Mouse (Mus musculus): ENCODE data around the gene Serinc4. TPM values are rescaled to one million over a fixed set of nuclear protein-coding genes. Genes with fewer than 3 reads are reported as not detected.
A peak's percentile ranks its signal among the peaks of the same experiment; 100 is the strongest.
"Not testable (repeated sequence)": the region's sequence is repeated elsewhere in the genome, so short reads cannot be mapped to it uniquely, and the experiment has no call there.

Gene Serinc4
- polyA plus RNA-seq, 2 experiments = 0.70 to 1.1 TPM

- ATAC-seq (ENCODE audit: low FRiP score, low read depth) (no peak), DNase-seq (ENCODE audit: low spot score) (no peak)
- H3K36me3 ChIP-seq (ENCODE audit: control insufficient read depth, insufficient read depth, low read length) = no peaks in the 10 kb centered on the region
- no peak for TF ChIP-seq POLR2A (IDR thresholded peaks at IDR 0.05; ENCODE audit: borderline replicate concordance, extremely low read depth, insufficient read depth, insufficient read length)
- WGBS = 61% methylated on average over 3 of the region's 3 CpGs
- H3K4me1 ChIP-seq (ENCODE audit: control insufficient read depth, insufficient read depth, low read length) = 0 out of 2 replicates have a peak, but pooled peaks cover 4% of the 10 kb centered on the region
- no peak overlapping the region for H3K4me3 ChIP-seq (replicated peaks; ENCODE audit: low read length)
- no peak overlapping the region for H3K27ac ChIP-seq (replicated peaks; ENCODE audit: low read depth, low read length)
- no peaks in the 10 kb centered on the region for H3K9me3 ChIP-seq (ENCODE audit: control insufficient read depth, low read length)
- no peak overlapping the region for H3K9ac ChIP-seq (ENCODE audit: low read depth, low read length, severe bottlenecking)
- H3K4me2 ChIP-seq (replicated peaks; ENCODE audit: low read depth, low read length, severe bottlenecking) = no peak overlapping the region
- no peaks in the 10 kb centered on the region for H3K27me3 ChIP-seq (ENCODE audit: control insufficient read depth, insufficient read depth, low read length)
Measured at GRCm38 (mm10) chr2:121480498-121480897, 23.9 kb upstream of the Serinc4 start.

- Histone ChIP-seq H3K27ac (replicated peaks; ENCODE audit: low read depth, low read length) (no peak overlapping the region), H3K4me1 (ENCODE audit: control insufficient read depth, insufficient read depth, low read length) (no peaks in the 10 kb centered on the region), H3K9me3 (ENCODE audit: control insufficient read depth, low read length) (no peaks in the 10 kb centered on the region), H3K9ac (ENCODE audit: low read depth, low read length, severe bottlenecking) (no peak overlapping the region), H3K27me3 (ENCODE audit: control insufficient read depth, insufficient read depth, low read length) (no peaks in the 10 kb centered on the region), H3K36me3 (ENCODE audit: control insufficient read depth, insufficient read depth, low read length) (no peaks in the 10 kb centered on the region), H3K4me3 (replicated peaks; ENCODE audit: low read length) (no peak overlapping the region), H3K4me2 (replicated peaks; ENCODE audit: low read depth, low read length, severe bottlenecking) (no peak overlapping the region)
- WGBS = 89% methylated on average over 3 of the region's 3 CpGs
- ATAC-seq (ENCODE audit: low FRiP score, low read depth) = no peak
- TF ChIP-seq POLR2A (IDR thresholded peaks at IDR 0.05; ENCODE audit: borderline replicate concordance, extremely low read depth, insufficient read depth, insufficient read length) = no peak
- no peak for DNase-seq (ENCODE audit: low spot score)
Measured at GRCm38 (mm10) chr2:121477491-121478266, 21.1 kb upstream of the Serinc4 start.

GRCm38 (mm10) chr2:121475306-121475705 is 18.7 kb upstream of the Serinc4 start:
- not testable (repeated sequence) for H3K4me3 ChIP-seq (replicated peaks; ENCODE audit: low read length); ATAC-seq (ENCODE audit: low FRiP score, low read depth); H3K4me1 ChIP-seq (ENCODE audit: control insufficient read depth, insufficient read depth, low read length); H3K9ac ChIP-seq (ENCODE audit: low read depth, low read length, severe bottlenecking); H3K9me3 ChIP-seq (ENCODE audit: control insufficient read depth, low read length); DNase-seq (ENCODE audit: low spot score); H3K4me2 ChIP-seq (replicated peaks; ENCODE audit: low read depth, low read length, severe bottlenecking); H3K36me3 ChIP-seq (ENCODE audit: control insufficient read depth, insufficient read depth, low read length); H3K27me3 ChIP-seq (ENCODE audit: control insufficient read depth, insufficient read depth, low read length); H3K27ac ChIP-seq (replicated peaks; ENCODE audit: low read depth, low read length)
- 92% methylated on average over 2 of the region's 2 CpGs for WGBS

DNA sequence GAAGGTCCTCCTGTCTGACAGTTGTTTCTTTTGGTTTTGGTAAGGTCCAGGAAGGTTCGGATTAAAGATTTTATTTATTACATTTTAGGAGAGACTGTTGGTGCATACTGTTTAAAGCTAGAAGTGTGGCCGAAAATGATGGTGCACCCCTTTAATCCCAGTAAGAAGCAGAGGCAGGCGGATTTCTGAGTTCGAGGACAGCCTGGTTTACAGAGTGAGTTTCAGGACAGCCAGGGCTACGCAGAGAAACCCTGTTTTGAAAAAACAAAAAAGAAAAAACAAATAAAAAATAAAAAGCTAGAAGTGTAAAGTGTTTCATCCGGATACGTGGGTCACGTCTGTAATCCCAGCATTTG is 17.6 kb upstream of the Serinc4 start:
- peak overlapping the region; percentile 59 for H3K4me2 ChIP-seq (replicated peaks; ENCODE audit: low read depth, low read length, severe bottlenecking)
- ATAC-seq (ENCODE audit: low FRiP score, low read depth) = peak; percentile 53
- H3K4me1 ChIP-seq (ENCODE audit: control insufficient read depth, insufficient read depth, low read length) = no peaks in the 10 kb centered on the region
- no peak for DNase-seq (ENCODE audit: low spot score)
- H3K9ac ChIP-seq (ENCODE audit: low read depth, low read length, severe bottlenecking) = peak overlapping the region; percentile 55
- H3K4me3 ChIP-seq (replicated peaks; ENCODE audit: low read length) = peak overlapping the region; percentile 53
- 32% methylated on average over 8 of the region's 8 CpGs for WGBS
- no peak for TF ChIP-seq POLR2A (IDR thresholded peaks at IDR 0.05; ENCODE audit: borderline replicate concordance, extremely low read depth, insufficient read depth, insufficient read length)
- no peaks in the 10 kb centered on the region for H3K36me3 ChIP-seq (ENCODE audit: control insufficient read depth, insufficient read depth, low read length)
- H3K9me3 ChIP-seq (ENCODE audit: control insufficient read depth, low read length) = no peaks in the 10 kb centered on the region
- H3K27me3 ChIP-seq (ENCODE audit: control insufficient read depth, insufficient read depth, low read length) = no peaks in the 10 kb centered on the region
- H3K27ac ChIP-seq (replicated peaks; ENCODE audit: low read depth, low read length) = no peak overlapping the region; the same call in 1 of the 2 replicates

- not testable (repeated sequence) for H3K9me3 ChIP-seq (ENCODE audit: control insufficient read depth, low read length); H3K27ac ChIP-seq (replicated peaks; ENCODE audit: low read depth, low read length); H3K36me3 ChIP-seq (ENCODE audit: control insufficient read depth, insufficient read depth, low read length); H3K4me1 ChIP-seq (ENCODE audit: control insufficient read depth, insufficient read depth, low read length); H3K27me3 ChIP-seq (ENCODE audit: control insufficient read depth, insufficient read depth, low read length)
- 4% methylated on average over 36 of the region's 41 CpGs for WGBS
- Histone ChIP-seq H3K4me3 (replicated peaks; ENCODE audit: low read length) (peak within 1 kb of the TSS; percentile 53), H3K4me2 (replicated peaks; ENCODE audit: low read depth, low read length, severe bottlenecking) (peak within 1 kb of the TSS; percentile 59), H3K9ac (ENCODE audit: low read depth, low read length, severe bottlenecking) (peak within 1 kb of the TSS; percentile 55)
- ATAC-seq (ENCODE audit: low FRiP score, low read depth) (peak; percentile 94), DNase-seq (ENCODE audit: low spot score) (peak; percentile 94)
- TF ChIP-seq POLR2A (IDR thresholded peaks at IDR 0.05; ENCODE audit: borderline replicate concordance, extremely low read depth, insufficient read depth, insufficient read length) = peak; percentile 61; the same call in 1 of the 2 replicates
Measured at GRCm38 (mm10) chr2:121473301-121474179, 17.0 kb upstream of the Serinc4 start, which contains the start of gene Mfap1b. Gene Mfap1b (minus strand): TSS chr2:121474067.

GRCm38 (mm10) chr2:121472783-121473182 is 16.2 kb upstream of the Serinc4 start:
- not testable (repeated sequence) for H3K36me3 ChIP-seq (ENCODE audit: control insufficient read depth, insufficient read depth, low read length); ATAC-seq (ENCODE audit: low FRiP score, low read depth); H3K4me1 ChIP-seq (ENCODE audit: control insufficient read depth, insufficient read depth, low read length); H3K9me3 ChIP-seq (ENCODE audit: control insufficient read depth, low read length); DNase-seq (ENCODE audit: low spot score); H3K27ac ChIP-seq (replicated peaks; ENCODE audit: low read depth, low read length); H3K4me2 ChIP-seq (replicated peaks; ENCODE audit: low read depth, low read length, severe bottlenecking); H3K9ac ChIP-seq (ENCODE audit: low read depth, low read length, severe bottlenecking); H3K4me3 ChIP-seq (replicated peaks; ENCODE audit: low read length); H3K27me3 ChIP-seq (ENCODE audit: control insufficient read depth, insufficient read depth, low read length)
- 84% methylated on average over 3 of the region's 3 CpGs for WGBS

- not testable (repeated sequence) for H3K27ac ChIP-seq (replicated peaks; ENCODE audit: low read depth, low read length); H3K4me2 ChIP-seq (replicated peaks; ENCODE audit: low read depth, low read length, severe bottlenecking); ATAC-seq (ENCODE audit: low FRiP score, low read depth); H3K27me3 ChIP-seq (ENCODE audit: control insufficient read depth, insufficient read depth, low read length); H3K36me3 ChIP-seq (ENCODE audit: control insufficient read depth, insufficient read depth, low read length); H3K4me3 ChIP-seq (replicated peaks; ENCODE audit: low read length); H3K9me3 ChIP-seq (ENCODE audit: control insufficient read depth, low read length); DNase-seq (ENCODE audit: low spot score); H3K9ac ChIP-seq (ENCODE audit: low read depth, low read length, severe bottlenecking); H3K4me1 ChIP-seq (ENCODE audit: control insufficient read depth, insufficient read depth, low read length)
- 60% methylated on average over 1 of the region's 6 CpGs for WGBS
Measured at GRCm38 (mm10) chr2:121468982-121469381, 12.4 kb upstream of the Serinc4 start.
